Mouse (Mus musculus) ES-Bruce4 (cell line): Measurements from ENCODE around the gene Gm5148.

ENCODE experiments used
- CTCF ChIP-seq: IDR thresholded peaks from one replicate; pipeline ENCODE4 v1.8.1; 2011; ENCODE audit warnings: low read depth, low read length
- EP300 ChIP-seq: IDR thresholded peaks from 2 replicates; pipeline ENCODE4 v1.6.1; 2011; ENCODE audit warnings: low read depth, low read length; ENCODE audit not compliant: insufficient read depth

GRCm38 (mm10) chr3:37770951-37771350, 46.7 kb upstream of the Gm5148 start:
- TF ChIP-seq EP300 (no peak), CTCF (no peak)
